ENCODE assay signal across 11 mouse cellular contexts in genomic region chrX:110817211-110817610, GRCm38 (mm10). TPM values are rescaled to one million over a fixed set of nuclear protein-coding genes. Genes with fewer than 3 reads are reported as not detected.
DNase-seq lines count a peak whose midpoint lies in the region; ATAC-seq and TF ChIP-seq lines count a peak whose summit lies in the region.
"Had no signal": no experiment of that assay in that cellular context is flagged by ENCODE, and none has a peak within 500 bp of the region (broad histone marks: within the 10 kb centered on the region; RNA-seq: fewer than 3 reads in every experiment).

No protein-coding gene starts in this region.

- no peaks in the 10 kb centered on the region for H3K9me3 ChIP-seq in liver, embryonic 12.5 days (replicated peaks)
- H3K9me3 ChIP-seq in limb, embryonic 15.5 days, result no peaks in the 10 kb centered on the region

- 0 out of 2 replicates have a peak, but pooled peaks cover 2% of the 10 kb centered on the region for H3K4me1 ChIP-seq in cerebellum, adult 2 months (ENCODE audit: control insufficient read depth, insufficient read depth, low read length)
- no peaks in the 10 kb centered on the region for H3K4me1 ChIP-seq in liver, embryonic 12.5 days
- H3K4me1 ChIP-seq in limb, embryonic 15.5 days, result peaks cover 5% of the 10 kb centered on the region; the same call in 1 of the 2 replicates

- no peak overlapping the region for H3K4me2 ChIP-seq in liver, embryonic 12.5 days
- H3K4me2 ChIP-seq in limb, embryonic 15.5 days, result peak overlapping the region; percentile 10; the same call in 1 of the 2 replicates

- ATAC-seq in liver, embryonic 12.5 days, result no peak
- no peak for ATAC-seq in limb, embryonic 15.5 days (ENCODE audit: insufficient number of reproducible peaks, low FRiP score, low TSS enrichment, low read depth)

- no peak for TF ChIP-seq POLR2A in cerebellum, adult 2 months (IDR thresholded peaks at IDR 0.05; ENCODE audit: borderline replicate concordance, insufficient read depth, low read length)

- peak overlapping the region; percentile 40 for H3K4me3 ChIP-seq in cerebellum, adult 2 months (replicated peaks; ENCODE audit: insufficient read depth, low read depth, low read length)
- H3K4me3 ChIP-seq in liver, embryonic 12.5 days, result no peak overlapping the region
- H3K4me3 ChIP-seq in limb, embryonic 15.5 days, result no peak overlapping the region

- no peak overlapping the region for H3K9ac ChIP-seq in liver, embryonic 12.5 days
- no peak overlapping the region for H3K9ac ChIP-seq in limb, embryonic 15.5 days

- no peak for TF ChIP-seq CTCF in cerebellum, adult 2 months (IDR thresholded peaks at IDR 0.05; ENCODE audit: borderline replicate concordance, insufficient read depth, low read depth, low read length)

- no peaks in the 10 kb centered on the region for H3K27me3 ChIP-seq in cerebellum, adult 2 months (ENCODE audit: control insufficient read depth, insufficient read depth, low read length)
- H3K27me3 ChIP-seq in liver, embryonic 12.5 days (replicated peaks), result peaks cover 40% of the 10 kb centered on the region
- peaks cover 36% of the 10 kb centered on the region for H3K27me3 ChIP-seq in limb, embryonic 15.5 days

- H3K36me3 ChIP-seq in liver, embryonic 12.5 days, result no peaks in the 10 kb centered on the region
- H3K36me3 ChIP-seq in limb, embryonic 15.5 days, result no peaks in the 10 kb centered on the region

- WGBS in cerebellum, adult 2 months, result 19% methylated on average over 10 of the region's 10 CpGs
- WGBS in liver, embryonic 12.5 days (ENCODE audit: insufficient replicate concordance), result 13% methylated on average over 10 of the region's 10 CpGs
- 16% methylated on average over 10 of the region's 10 CpGs for WGBS in limb, embryonic 15.5 days

- no peak for DNase-seq in cerebellum, adult 2 months
- no peak for DNase-seq in cerebellum, adult 9-11 months
- peak; percentile 2 for DNase-seq in liver
- no peak for DNase-seq in urinary bladder, postnatal 10 days (ENCODE audit: low spot score)
- DNase-seq in adrenal gland, adult 2 months, result no peak
- DNase-seq in spleen, postnatal 14 days (ENCODE audit: low spot score in 2 of 2), result no peak
- DNase-seq: heart, postnatal 14 days had no signal

- no peak overlapping the region for H3K27ac ChIP-seq in cerebellum, adult 2 months (ENCODE audit: insufficient read depth, low read length)
- no peak overlapping the region for H3K27ac ChIP-seq in liver, embryonic 12.5 days
- no peak overlapping the region for H3K27ac ChIP-seq in limb, embryonic 15.5 days

RNA-seq across cellular contexts. Expression of gene Pou3f4, which starts 3.1 kb away (rescaled TPM):
- polyA plus RNA-seq in cerebellum, adult 2 months (2012; rRNA removed), result 4.1 and 4.2 TPM in 2 replicates
- polyA plus RNA-seq in liver, embryonic 12.5 days (2016; fragmentation: Nextera tagmentation; extraction: Ambion mirVana), result 0.07 TPM in 1 of 2 replicates, not detected in the other
- 0.14 and 0.29 TPM in 2 replicates for polyA plus RNA-seq in limb, embryonic 15.5 days (2015; fragmentation: Nextera tagmentation; extraction: Ambion mirVana)
- not detected for total RNA-seq in adrenal gland, adult 2 months (2021)
- polyA plus RNA-seq in adrenal gland, adult 2 months (2012; rRNA removed), result 0.06 TPM in 1 of 2 replicates, not detected in the other
- total RNA-seq: heart, postnatal 14 days; neutrophil, adult 5-6 weeks had no signal
- polyA plus RNA-seq: lung, embryonic 16.5 days had no signal
